Mouse (Mus musculus) olfactory bulb, adult 2 months (tissue): ENCODE data around the gene Isca2. TPM values are rescaled to one million over a fixed set of nuclear protein-coding genes. Genes with fewer than 3 reads are reported as not detected.

Experiments
- H3K27ac ChIP-seq: fragments of 200-500 bp; 2 replicates; pipeline ENCODE4 v1.5.1; 2012; ENCODE audit warnings: low read depth, low read length; ENCODE audit not compliant: insufficient read depth
- H3K4me1 ChIP-seq: fragments of 200-500 bp; 2 replicates; pipeline ENCODE4 v1.6.1; 2012; ENCODE audit warnings: low read length; ENCODE audit not compliant: control insufficient read depth, insufficient read depth
- H3K4me3 ChIP-seq: fragments of 200-500 bp; 2 replicates; pipeline ENCODE4 v1.5.1; 2012; ENCODE audit warnings: mild to moderate bottlenecking, low read depth, low read length, moderate library complexity; ENCODE audit not compliant: insufficient read depth
- CTCF ChIP-seq: fragments of 200-500 bp; IDR thresholded peaks from 2 replicates; pipeline ENCODE4 v1.5.1; 2012; ENCODE audit warnings: low read depth, mild to moderate bottlenecking, low read length, moderate library complexity; ENCODE audit not compliant: insufficient read depth
- POLR2A ChIP-seq: fragments of 200-500 bp; IDR thresholded peaks from 2 replicates; pipeline ENCODE4 v1.6.1; 2012; ENCODE audit warnings: mild to moderate bottlenecking, low read depth, low read length, moderate library complexity; ENCODE audit not compliant: insufficient read depth
- WGBS: fragments of 180-500 bp; shearing (Covaris S2); methylation state at CpG from one replicate; pipeline ENCODE4 v1.1.7; 2018; 5-methylcytosine and 5-hydroxymethylcytosine counted together
- polyA plus RNA-seq: library from polyadenylated mRNA; stranded (reverse); fragments of >200 nt; gene quantifications from 2 replicates; pipeline ENCODE4 v1.2.4, GENCODE M21; 2012; ENCODE audit warnings: low replicate concordance; ENCODE audit not compliant: missing spikeins, insufficient read depth, insufficient read length

Isca2 gene
- polyA plus RNA-seq: not detected in 2 replicates

- Histone ChIP-seq H3K27ac (peak within 1 kb of the TSS; percentile 35), H3K4me3 (peak within 1 kb of the TSS; percentile 78), H3K4me1 (0 out of 2 replicates have a peak, but pooled peaks cover 6% of the 10 kb centered on the region)
- WGBS: under 1% methylated on average over 50 of the region's 50 CpGs
- TF ChIP-seq CTCF (no peak), POLR2A (peak; percentile 61)
Observed at GRCm38 (mm10) chr12:84772726-84773441, at the start of gene Isca2, which contains the start of gene Npc2. Gene Isca2, plus strand, starts transcription at chr12:84773251. Gene Npc2, minus strand, starts transcription at chr12:84773152.

- H3K4me3 ChIP-seq: no peak overlapping the region
- 0 out of 2 replicates have a peak, but pooled peaks cover 4% of the 10 kb centered on the region for H3K4me1 ChIP-seq
- TF ChIP-seq CTCF: no peak
- no peak for TF ChIP-seq POLR2A
- no peak overlapping the region for H3K27ac ChIP-seq
- WGBS: 86% methylated on average over 4 of the region's 4 CpGs
Observed at GRCm38 (mm10) chr12:84726391-84726790, 46.7 kb upstream of the Isca2 start.

GRCm38 (mm10) chr12:84726986-84727385 is 46.1 kb upstream of the Isca2 start:
- no peak overlapping the region for H3K4me3 ChIP-seq
- 0 out of 2 replicates have a peak, but pooled peaks cover 4% of the 10 kb centered on the region for H3K4me1 ChIP-seq
- no peak overlapping the region for H3K27ac ChIP-seq
- 69% methylated on average over 4 of the region's 4 CpGs for WGBS
- no peak for TF ChIP-seq POLR2A
- TF ChIP-seq CTCF: no peak

- Histone ChIP-seq H3K27ac (no peak overlapping the region), H3K4me3 (no peak overlapping the region), H3K4me1 (0 out of 2 replicates have a peak, but pooled peaks cover 4% of the 10 kb centered on the region)
- TF ChIP-seq POLR2A (no peak), CTCF (no peak)
- 78% methylated on average over 5 of the region's 5 CpGs for WGBS
Observed at GRCm38 (mm10) chr12:84727434-84727833, 45.6 kb upstream of the Isca2 start.

- WGBS: 92% methylated on average over 10 of the region's 10 CpGs
- Histone ChIP-seq H3K27ac (no peak overlapping the region), H3K4me3 (no peak overlapping the region), H3K4me1 (peaks cover 4% of the 10 kb centered on the region; the same call in 1 of the 2 replicates)
- no peak for TF ChIP-seq CTCF
- no peak for TF ChIP-seq POLR2A
Observed at GRCm38 (mm10) chr12:84728421-84728820, 44.6 kb upstream of the Isca2 start.

GRCm38 (mm10) chr12:84733366-84733765 is 39.7 kb upstream of the Isca2 start:
- H3K4me1 ChIP-seq: no peaks in the 10 kb centered on the region; the same call in 1 of the 2 replicates
- WGBS: 70% methylated on average over 13 of the region's 13 CpGs
- H3K4me3 ChIP-seq: no peak overlapping the region
- no peak overlapping the region for H3K27ac ChIP-seq
- TF ChIP-seq CTCF: no peak
- TF ChIP-seq POLR2A: no peak

- Histone ChIP-seq H3K27ac (no peak overlapping the region), H3K4me1 (no peaks in the 10 kb centered on the region), H3K4me3 (no peak overlapping the region)
- TF ChIP-seq POLR2A (no peak), CTCF (no peak)
- 86% methylated on average over 10 of the region's 10 CpGs for WGBS
Observed at GRCm38 (mm10) chr12:84743496-84743895, 29.6 kb upstream of the Isca2 start.

- H3K27ac ChIP-seq: no peak overlapping the region
- no peak overlapping the region for H3K4me3 ChIP-seq
- TF ChIP-seq CTCF (no peak), POLR2A (no peak)
- H3K4me1 ChIP-seq: no peaks in the 10 kb centered on the region
- 85% methylated on average over 4 of the region's 4 CpGs for WGBS
Observed at GRCm38 (mm10) chr12:84745700-84746099, 27.4 kb upstream of the Isca2 start.

- TF ChIP-seq CTCF (no peak), POLR2A (no peak)
- Histone ChIP-seq H3K4me3 (no peak overlapping the region), H3K4me1 (peaks cover 6% of the 10 kb centered on the region), H3K27ac (no peak overlapping the region)
- whole genome bisulfite sequencing: 70% methylated on average over 3 of the region's 3 CpGs
Observed at GRCm38 (mm10) chr12:84748134-84748533, 24.9 kb upstream of the Isca2 start.
